Mouse (Mus musculus) A20 (cell line): ENCODE measurements at regions not wholly inside any gene's neighbourhood (a gene's known extent, or its start where the extent isn't known, plus 50 kb on each side); places are given as distances from the start of the nearest gene placed in this dataset.

Experiments used
- DNase-seq: peaks from one replicate; pipeline ENCODE4 v3.0.0-alpha.2; 2011; ENCODE audit warnings: low read depth, low spot score

GRCm38 (mm10) chr10:19140628-19141027 lies 125.2 kb upstream of the Tnfaip3 start:
- DNase-seq: no peak

GRCm38 (mm10) chr10:19139234-19139633 lies 123.8 kb upstream of the Tnfaip3 start:
- no peak for DNase-seq

- DNase-seq: no peak
Measured at GRCm38 (mm10) chr10:19138258-19138657, 122.8 kb upstream of the Tnfaip3 start.

DNA sequence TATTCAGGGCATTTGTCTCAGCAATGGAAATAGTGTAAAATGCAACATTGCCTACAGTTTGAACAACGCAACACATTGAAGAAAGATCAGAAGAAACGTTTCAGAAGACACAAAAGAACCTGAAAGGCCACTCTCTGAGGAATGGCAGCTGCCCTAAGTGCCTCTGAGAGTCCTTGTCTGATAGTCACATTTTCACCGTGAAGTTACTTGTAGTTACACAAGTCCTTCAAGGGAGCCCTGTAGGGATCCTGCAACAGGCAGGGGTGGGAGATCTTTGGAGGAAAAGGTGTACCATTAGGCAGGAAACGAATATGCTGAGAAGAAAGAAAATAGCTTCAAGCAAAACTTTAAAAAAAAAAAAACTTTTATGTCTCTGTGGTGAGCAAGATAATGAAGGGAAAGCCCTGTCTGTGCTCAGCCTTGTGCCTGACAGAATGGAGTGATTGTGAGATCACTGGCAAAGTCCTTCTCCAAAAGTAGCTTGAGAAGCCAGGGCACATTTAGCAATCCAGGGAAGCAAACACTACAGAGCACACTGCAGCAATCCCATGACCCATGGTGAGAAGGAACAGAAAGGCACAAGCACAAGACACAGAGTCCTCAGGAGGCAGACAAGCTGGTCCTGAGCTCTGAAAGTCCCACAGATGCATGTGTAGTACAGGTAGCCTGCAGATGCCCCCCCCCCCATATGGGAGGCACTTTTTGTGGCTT lies 112.3 kb upstream of the Tnfaip3 start:
- DNase-seq: no peak

GRCm38 (mm10) chr10:19126922-19127321 lies 111.5 kb upstream of the Tnfaip3 start:
- DNase-seq: no peak

- no peak for DNase-seq
Measured at GRCm38 (mm10) chr10:19126438-19126837, 111.0 kb upstream of the Tnfaip3 start.

GRCm38 (mm10) chr10:19123691-19124090 lies 108.2 kb upstream of the Tnfaip3 start:
- no peak for DNase-seq

DNA sequence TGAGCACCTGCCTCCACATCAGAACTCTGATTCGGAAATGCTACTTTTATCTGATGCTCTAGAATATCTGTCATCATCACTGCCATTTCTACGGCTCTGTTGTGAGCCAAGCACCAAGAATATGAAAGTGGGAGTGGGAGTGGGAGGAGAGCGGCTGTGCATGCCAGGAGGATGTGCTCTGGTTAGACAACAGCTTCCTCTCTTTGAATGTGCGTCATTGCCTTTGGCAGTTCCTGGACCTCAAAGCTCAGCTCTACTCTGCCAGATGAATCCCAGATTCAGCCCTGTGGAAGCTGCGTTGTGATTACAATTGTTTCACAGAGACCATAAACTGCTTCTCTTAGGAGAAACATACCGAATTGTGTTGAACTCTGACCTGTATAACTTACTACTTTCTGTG lies 106.8 kb upstream of the Tnfaip3 start:
- no peak for DNase-seq

DNA sequence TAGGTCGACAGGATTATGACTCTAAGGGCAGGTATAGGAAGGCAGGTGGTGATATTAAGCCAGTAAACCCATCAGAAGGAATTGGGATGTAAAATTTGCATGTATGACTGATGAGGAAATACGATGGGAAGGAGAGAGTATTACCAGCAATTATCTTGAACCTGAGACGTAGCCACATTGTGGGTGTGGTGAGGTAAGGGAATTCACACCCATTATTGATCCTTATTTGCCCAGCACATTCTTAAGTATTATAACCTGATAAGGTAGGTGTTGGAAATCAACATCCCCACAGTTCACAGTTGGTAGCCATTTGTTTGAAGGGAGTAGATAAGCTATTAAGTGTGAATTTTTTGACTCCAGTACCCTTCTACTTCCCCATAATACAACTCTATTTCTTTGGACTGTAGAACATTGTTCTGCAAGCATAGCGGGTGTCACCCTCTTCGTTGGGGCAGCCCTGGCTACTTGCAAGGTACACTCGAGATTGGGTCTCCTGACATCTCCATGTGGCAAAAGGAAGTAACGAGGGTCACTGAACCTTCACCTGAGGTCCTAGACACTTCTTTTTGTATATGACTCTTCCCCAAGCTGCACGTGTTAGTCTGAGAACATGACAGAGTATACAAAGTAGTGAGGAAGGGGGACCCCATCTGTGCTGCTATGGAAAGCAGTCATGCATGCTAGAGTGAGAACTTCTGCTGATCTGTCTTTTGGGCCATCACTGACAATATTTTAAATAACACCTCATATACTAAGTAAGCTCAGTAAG lies 104.0 kb upstream of the Tnfaip3 start:
- DNase-seq: peak; percentile 77

- peak; percentile 74 for DNase-seq
Measured at GRCm38 (mm10) chr10:19118569-19119280, 103.3 kb upstream of the Tnfaip3 start.

- DNase-seq: peak; percentile 85
Measured at GRCm38 (mm10) chr10:19117071-19117605, 101.7 kb upstream of the Tnfaip3 start.

DNA sequence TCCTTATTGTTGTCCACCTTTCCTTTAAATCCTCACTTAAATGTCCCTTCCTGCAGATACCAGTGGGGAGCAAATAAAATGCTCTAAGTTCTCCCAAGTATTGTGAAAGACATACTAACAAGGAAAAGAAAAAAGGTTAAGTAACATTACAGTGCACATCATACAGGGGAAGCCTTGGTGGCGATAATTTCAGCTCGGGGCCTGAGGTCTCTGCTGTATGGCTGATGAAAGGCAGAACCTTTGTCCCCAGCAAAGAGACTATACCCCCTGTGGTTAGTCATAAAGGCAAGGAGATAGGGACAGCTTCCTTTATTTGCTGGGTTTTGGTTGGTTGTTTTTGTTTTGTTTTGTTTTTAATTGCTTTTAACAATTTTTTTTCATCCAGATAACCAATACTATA lies 97.0 kb upstream of the Tnfaip3 start:
- no peak for DNase-seq

DNA sequence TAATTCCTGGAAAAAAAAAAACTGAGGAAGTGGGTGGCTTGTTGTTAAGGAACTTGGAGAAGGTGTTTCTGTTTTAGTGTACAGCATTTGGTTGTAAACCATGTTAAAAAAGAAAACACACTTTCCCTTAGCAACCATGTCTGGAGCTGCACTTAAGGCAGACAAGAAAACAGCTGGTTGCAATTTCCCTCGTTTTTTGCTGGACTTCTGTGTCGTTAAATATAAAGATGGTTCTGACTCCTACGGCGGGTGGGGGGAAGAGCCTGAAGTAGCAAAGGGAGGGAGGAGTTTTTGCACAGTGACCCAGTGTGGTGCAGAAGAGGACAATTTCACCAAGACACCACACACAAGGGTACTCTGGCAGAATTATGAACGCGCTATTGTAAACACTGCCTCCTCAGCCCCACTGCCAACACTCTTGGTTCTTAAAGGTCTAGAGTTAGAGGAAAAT lies 89.8 kb upstream of the Tnfaip3 start:
- DNase-seq: no peak

DNA sequence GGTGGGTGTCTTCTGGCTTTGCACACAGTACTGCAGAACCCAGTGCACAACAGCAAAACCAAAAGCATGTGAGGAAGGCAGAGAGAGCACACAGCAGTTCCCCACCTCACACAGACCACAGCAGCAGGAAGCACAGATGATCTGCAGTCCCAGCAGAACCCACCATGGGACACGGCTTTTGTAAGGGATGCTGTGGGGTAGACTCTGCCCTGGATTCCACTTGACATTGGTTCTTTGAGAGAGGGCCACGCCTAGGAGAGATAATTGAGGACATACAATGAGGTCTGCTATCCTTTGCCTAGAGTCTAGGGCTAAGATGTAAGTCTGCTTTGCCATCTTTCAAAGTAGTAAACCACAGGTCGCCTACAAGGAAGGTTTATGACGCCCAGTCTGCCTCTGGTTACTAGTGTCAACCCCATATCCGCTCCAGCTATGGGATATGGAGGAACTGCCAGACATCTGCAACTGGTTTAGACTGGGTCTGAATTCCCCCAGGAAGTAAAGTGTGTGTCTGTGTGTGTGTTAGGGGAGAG lies 89.3 kb upstream of the Tnfaip3 start:
- DNase-seq: no peak

DNA sequence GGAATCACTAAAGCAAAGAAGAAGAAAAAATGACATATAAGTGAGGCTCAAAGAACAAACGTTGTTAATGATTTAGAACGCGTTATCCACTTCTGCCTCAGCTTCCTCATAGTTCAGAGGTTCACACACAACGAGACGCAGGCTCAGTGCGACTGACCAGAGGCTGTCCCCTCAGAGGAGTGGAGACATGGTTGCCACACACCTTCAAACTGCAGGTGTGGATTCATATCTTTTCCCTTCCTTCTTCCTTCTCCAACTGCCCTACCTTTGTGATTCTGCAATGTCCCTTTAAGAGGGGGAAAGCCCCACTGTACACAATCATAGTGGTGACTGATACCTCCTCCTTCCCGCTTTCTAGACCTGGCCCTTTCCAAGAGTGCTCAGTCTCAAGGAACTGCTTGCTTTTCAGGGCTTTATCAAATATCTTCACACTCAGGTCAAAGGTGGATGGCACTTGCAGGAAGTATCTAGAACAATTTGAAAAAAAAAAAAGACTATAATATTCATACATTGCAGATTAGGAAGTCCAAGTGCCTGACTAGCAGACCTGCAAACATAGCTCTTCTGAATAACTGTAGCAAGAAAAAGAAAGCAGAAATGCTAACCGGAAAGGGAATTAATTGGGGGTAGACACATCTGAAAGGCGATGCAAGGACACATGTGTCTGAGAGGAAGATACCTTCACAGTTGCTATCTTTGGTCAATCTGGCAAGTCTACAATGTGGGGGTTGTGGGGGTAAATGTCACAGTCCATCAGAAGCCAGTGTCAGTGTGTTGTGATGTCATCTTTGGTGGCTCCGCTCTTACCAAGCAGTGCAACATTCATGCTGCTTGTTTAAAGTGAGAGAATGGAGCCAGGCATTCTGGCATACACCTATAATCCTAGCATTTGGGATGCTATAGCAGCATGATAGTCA lies 84.2 kb upstream of the Tnfaip3 start:
- no peak for DNase-seq

DNA sequence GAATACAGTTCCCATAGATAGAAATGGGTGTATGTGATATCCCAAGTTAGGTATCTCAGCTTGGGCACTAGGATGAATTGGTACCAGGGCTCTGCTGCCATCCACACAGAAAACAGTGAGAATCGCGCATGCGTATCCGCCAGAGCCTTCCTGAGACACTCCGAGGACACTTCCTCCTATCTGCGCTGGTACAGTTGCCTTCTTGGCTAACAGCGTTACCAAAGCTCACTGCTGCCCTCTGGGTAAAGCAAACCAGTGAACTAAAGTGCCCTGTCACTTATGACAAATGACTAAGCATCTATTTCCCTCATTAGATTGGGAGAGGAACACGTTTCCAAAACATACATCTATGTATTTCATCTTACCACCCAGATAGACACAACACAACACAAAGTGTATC lies 78.8 kb upstream of the Tnfaip3 start:
- peak; percentile 88 for DNase-seq

DNA sequence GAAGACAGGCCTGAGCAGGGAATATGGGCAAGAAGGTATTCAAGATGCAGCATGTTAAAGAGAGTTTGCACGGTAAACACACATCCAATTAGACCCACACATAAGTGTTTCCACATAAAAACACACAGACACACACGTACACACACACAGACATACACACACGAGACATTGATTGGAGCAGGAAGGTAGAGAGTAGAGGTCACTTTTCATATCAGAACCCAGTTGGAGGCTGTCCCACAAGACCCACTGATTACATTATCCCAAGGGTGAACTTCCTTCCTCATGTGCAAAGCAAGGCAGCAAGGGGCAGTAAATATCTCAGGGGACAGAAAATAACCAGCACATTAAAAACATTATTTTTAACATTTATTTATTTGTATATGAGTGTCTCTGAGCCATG lies 78.2 kb upstream of the Tnfaip3 start:
- peak; percentile 18 for DNase-seq

- DNase-seq: no peak
Measured at GRCm38 (mm10) chr10:19091949-19092348, 76.5 kb upstream of the Tnfaip3 start.

GRCm38 (mm10) chr10:19091110-19091509 lies 75.7 kb upstream of the Tnfaip3 start:
- DNase-seq: no peak

DNA sequence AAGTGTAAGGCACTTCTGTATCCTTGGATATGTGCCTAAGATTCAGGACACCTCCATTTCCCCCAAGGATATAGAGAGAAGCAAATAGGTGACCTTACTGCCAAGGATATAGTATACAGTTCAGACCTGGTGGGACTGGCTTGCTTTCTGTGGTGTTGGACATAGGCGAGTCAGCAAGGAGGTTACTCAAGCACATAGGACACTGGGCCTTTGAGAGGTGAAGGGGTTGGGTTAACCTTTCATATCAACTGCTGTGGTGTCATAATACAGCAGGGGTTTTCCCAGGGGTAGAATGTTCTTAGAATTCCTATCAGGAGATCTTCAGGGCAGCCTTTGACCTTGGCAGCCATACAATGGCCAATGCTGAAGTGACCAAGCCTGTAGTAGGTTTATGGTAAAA lies 71.5 kb upstream of the Tnfaip3 start:
- no peak for DNase-seq

GRCm38 (mm10) chr10:19082136-19082535 lies 66.7 kb upstream of the Tnfaip3 start:
- no peak for DNase-seq
